Mouse (Mus musculus): ENCODE measurements around the gene Itgb2. TPM values are rescaled to one million over a fixed set of nuclear protein-coding genes. Genes with fewer than 3 reads are reported as not detected.

Gene Itgb2
- polyA plus RNA-seq, 1 experiment from 2014 or later: 0.67 TPM

- Histone ChIP-seq H3K4me3 (ENCODE audit: low read depth, low read length) (peak overlapping the region; percentile 24), H3K27ac (ENCODE audit: low read depth, low read length) (no peak overlapping the region), H3K27me3 (replicated peaks; ENCODE audit: control insufficient read depth, insufficient read depth, low read length) (no peaks in the 10 kb centered on the region), H3K9me3 (replicated peaks; ENCODE audit: control insufficient read depth, low read length) (no peaks in the 10 kb centered on the region), H3K4me1 (ENCODE audit: control insufficient read depth, insufficient read depth, low read length) (no peaks in the 10 kb centered on the region), H3K9ac (ENCODE audit: low read length) (peak overlapping the region; percentile 59; the same call in 1 of the 2 replicates), H3K36me3 (ENCODE audit: control insufficient read depth, insufficient read depth, low read length) (no peaks in the 10 kb centered on the region), H3K4me2 (ENCODE audit: low read length) (peak overlapping the region; percentile 56)
- WGBS: 51% methylated on average over 12 of the region's 12 CpGs
- peak; percentile 7 for DNase-seq (ENCODE audit: low spot score)
- no peak for ATAC-seq
These were observed 7.3 kb upstream of the Itgb2 start for GRCm38 (mm10) chr10:77522746-77523145.

- no peak overlapping the region for H3K27ac ChIP-seq (ENCODE audit: low read depth, low read length)
- H3K27me3 ChIP-seq (replicated peaks; ENCODE audit: control insufficient read depth, insufficient read depth, low read length): no peaks in the 10 kb centered on the region
- no peaks in the 10 kb centered on the region for H3K9me3 ChIP-seq (replicated peaks; ENCODE audit: control insufficient read depth, low read length)
- H3K4me3 ChIP-seq (ENCODE audit: low read depth, low read length): no peak overlapping the region
- H3K4me1 ChIP-seq (ENCODE audit: control insufficient read depth, insufficient read depth, low read length): no peaks in the 10 kb centered on the region
- no peak overlapping the region for H3K4me2 ChIP-seq (ENCODE audit: low read length)
- DNase-seq (ENCODE audit: low spot score): no peak
- 82% methylated on average over 7 of the region's 7 CpGs for WGBS
- no peak overlapping the region for H3K9ac ChIP-seq (ENCODE audit: low read length)
- ATAC-seq: no peak
- no peaks in the 10 kb centered on the region for H3K36me3 ChIP-seq (ENCODE audit: control insufficient read depth, insufficient read depth, low read length)
These were observed 6.7 kb upstream of the Itgb2 start for GRCm38 (mm10) chr10:77523321-77523720.

- Histone ChIP-seq H3K4me1 (ENCODE audit: control insufficient read depth, insufficient read depth, low read length) (no peaks in the 10 kb centered on the region), H3K9ac (ENCODE audit: low read length) (no peak overlapping the region), H3K27me3 (replicated peaks; ENCODE audit: control insufficient read depth, insufficient read depth, low read length) (no peaks in the 10 kb centered on the region), H3K4me2 (ENCODE audit: low read length) (no peak overlapping the region), H3K27ac (ENCODE audit: low read depth, low read length) (no peak overlapping the region), H3K9me3 (replicated peaks; ENCODE audit: control insufficient read depth, low read length) (no peaks in the 10 kb centered on the region), H3K4me3 (ENCODE audit: low read depth, low read length) (no peak overlapping the region), H3K36me3 (ENCODE audit: control insufficient read depth, insufficient read depth, low read length) (no peaks in the 10 kb centered on the region)
- ATAC-seq (no peak), DNase-seq (ENCODE audit: low spot score) (no peak)
- 78% methylated on average over 2 of the region's 2 CpGs for WGBS
These were observed 3.6 kb upstream of the Itgb2 start for GRCm38 (mm10) chr10:77526488-77526887.

- Histone ChIP-seq H3K4me3 (ENCODE audit: low read depth, low read length) (no peak overlapping the region), H3K4me1 (ENCODE audit: control insufficient read depth, insufficient read depth, low read length) (no peaks in the 10 kb centered on the region), H3K27ac (ENCODE audit: low read depth, low read length) (no peak overlapping the region), H3K9me3 (replicated peaks; ENCODE audit: control insufficient read depth, low read length) (no peaks in the 10 kb centered on the region), H3K36me3 (ENCODE audit: control insufficient read depth, insufficient read depth, low read length) (no peaks in the 10 kb centered on the region), H3K9ac (ENCODE audit: low read length) (no peak overlapping the region), H3K4me2 (ENCODE audit: low read length) (no peak overlapping the region), H3K27me3 (replicated peaks; ENCODE audit: control insufficient read depth, insufficient read depth, low read length) (no peaks in the 10 kb centered on the region)
- WGBS: 93% methylated on average over 6 of the region's 6 CpGs
- DNase-seq (ENCODE audit: low spot score) (no peak), ATAC-seq (no peak)
These were observed 1.4 kb upstream of the Itgb2 start for GRCm38 (mm10) chr10:77528634-77529033.

GRCm38 (mm10) chr10:77531026-77532019 lies 1.3 kb downstream of the Itgb2 start:
- no peak overlapping the region for H3K4me2 ChIP-seq (ENCODE audit: low read length)
- 88% methylated on average over 6 of the region's 6 CpGs for WGBS
- H3K4me3 ChIP-seq (ENCODE audit: low read depth, low read length): no peak overlapping the region
- H3K9me3 ChIP-seq (replicated peaks; ENCODE audit: control insufficient read depth, low read length): no peaks in the 10 kb centered on the region
- H3K4me1 ChIP-seq (ENCODE audit: control insufficient read depth, insufficient read depth, low read length): no peaks in the 10 kb centered on the region
- ATAC-seq (no peak), DNase-seq (ENCODE audit: low spot score) (no peak)
- no peaks in the 10 kb centered on the region for H3K36me3 ChIP-seq (ENCODE audit: control insufficient read depth, insufficient read depth, low read length)
- no peak overlapping the region for H3K27ac ChIP-seq (ENCODE audit: low read depth, low read length)
- no peak overlapping the region for H3K9ac ChIP-seq (ENCODE audit: low read length)
- no peaks in the 10 kb centered on the region for H3K27me3 ChIP-seq (replicated peaks; ENCODE audit: control insufficient read depth, insufficient read depth, low read length)

GRCm38 (mm10) chr10:77532020-77532413 lies 2.0 kb downstream of the Itgb2 start:
- H3K36me3 ChIP-seq (ENCODE audit: control insufficient read depth, insufficient read depth, low read length): no peaks in the 10 kb centered on the region
- no peaks in the 10 kb centered on the region for H3K9me3 ChIP-seq (replicated peaks; ENCODE audit: control insufficient read depth, low read length)
- no peak overlapping the region for H3K4me3 ChIP-seq (ENCODE audit: low read depth, low read length)
- ATAC-seq (no peak), DNase-seq (ENCODE audit: low spot score) (no peak)
- no peaks in the 10 kb centered on the region for H3K27me3 ChIP-seq (replicated peaks; ENCODE audit: control insufficient read depth, insufficient read depth, low read length)
- H3K4me2 ChIP-seq (ENCODE audit: low read length): no peak overlapping the region
- no peaks in the 10 kb centered on the region for H3K4me1 ChIP-seq (ENCODE audit: control insufficient read depth, insufficient read depth, low read length)
- H3K9ac ChIP-seq (ENCODE audit: low read length): no peak overlapping the region
- H3K27ac ChIP-seq (ENCODE audit: low read depth, low read length): no peak overlapping the region
- WGBS: 80% methylated on average over 1 of the region's 1 CpGs

GRCm38 (mm10) chr10:77536727-77537126 lies 6.7 kb downstream of the Itgb2 start:
- no peak overlapping the region for H3K27ac ChIP-seq (ENCODE audit: low read depth, low read length)
- H3K4me3 ChIP-seq (ENCODE audit: low read depth, low read length): no peak overlapping the region
- H3K9ac ChIP-seq (ENCODE audit: low read length): no peak overlapping the region
- 76% methylated on average over 8 of the region's 8 CpGs for WGBS
- H3K4me1 ChIP-seq (ENCODE audit: control insufficient read depth, insufficient read depth, low read length): no peaks in the 10 kb centered on the region
- no peak for DNase-seq (ENCODE audit: low spot score)
- H3K27me3 ChIP-seq (replicated peaks; ENCODE audit: control insufficient read depth, insufficient read depth, low read length): no peaks in the 10 kb centered on the region
- no peaks in the 10 kb centered on the region for H3K9me3 ChIP-seq (replicated peaks; ENCODE audit: control insufficient read depth, low read length)
- no peaks in the 10 kb centered on the region for H3K36me3 ChIP-seq (ENCODE audit: control insufficient read depth, insufficient read depth, low read length)
- no peak for ATAC-seq
- H3K4me2 ChIP-seq (ENCODE audit: low read length): no peak overlapping the region

GRCm38 (mm10) chr10:77537215-77538209 lies 7.5 kb downstream of the Itgb2 start:
- ATAC-seq (no peak), DNase-seq (ENCODE audit: low spot score) (no peak)
- H3K9me3 ChIP-seq (replicated peaks; ENCODE audit: control insufficient read depth, low read length): no peaks in the 10 kb centered on the region
- no peaks in the 10 kb centered on the region for H3K36me3 ChIP-seq (ENCODE audit: control insufficient read depth, insufficient read depth, low read length)
- H3K4me3 ChIP-seq (ENCODE audit: low read depth, low read length): no peak overlapping the region
- no peaks in the 10 kb centered on the region for H3K4me1 ChIP-seq (ENCODE audit: control insufficient read depth, insufficient read depth, low read length)
- WGBS: 89% methylated on average over 11 of the region's 11 CpGs
- H3K27ac ChIP-seq (ENCODE audit: low read depth, low read length): no peak overlapping the region
- no peak overlapping the region for H3K9ac ChIP-seq (ENCODE audit: low read length)
- H3K27me3 ChIP-seq (replicated peaks; ENCODE audit: control insufficient read depth, insufficient read depth, low read length): no peaks in the 10 kb centered on the region
- H3K4me2 ChIP-seq (ENCODE audit: low read length): no peak overlapping the region
